Mouse (Mus musculus): ENCODE data around the gene Tpsg1.

DNA sequence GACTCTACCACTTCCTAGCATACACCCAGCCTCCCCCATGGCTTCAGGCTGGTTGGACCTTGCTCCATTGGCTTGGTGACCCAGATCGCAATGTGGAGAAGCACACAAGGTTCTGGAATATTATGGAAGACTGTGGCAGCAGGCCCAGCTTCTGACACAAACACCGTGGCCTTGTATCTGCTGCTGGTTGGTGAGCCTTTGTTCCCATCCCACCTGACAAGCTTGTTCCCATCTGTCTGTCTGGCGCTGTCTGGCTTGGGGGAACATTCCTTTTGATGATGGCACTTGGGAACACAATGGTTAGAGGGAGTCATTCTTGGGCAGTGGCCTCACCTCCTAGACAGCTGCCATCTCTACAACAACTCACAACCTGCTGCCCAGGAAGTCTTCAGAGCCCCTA, 51.9 kb downstream of the Tpsg1 start:
- TF ChIP-seq CTCF (IDR thresholded peaks at IDR 0.05; ENCODE audit: extremely low read depth, insufficient read depth, insufficient read length, insufficient replicate concordance) (no peak), POLR2A (IDR thresholded peaks at IDR 0.05; ENCODE audit: low read depth, low read length) (no peak)
